Mouse (Mus musculus) macrophage (primary cell): ENCODE measurements around the gene Tox3. TPM values are rescaled to one million over a fixed set of nuclear protein-coding genes. Genes with fewer than 3 reads are reported as not detected.
A peak's percentile ranks its signal among the peaks of the same experiment; 100 is the strongest.

ENCODE experiments used
- H3K27ac ChIP-seq: fragments of 350-480 bp; formaldehyde crosslinking; 2 replicates; pipeline ENCODE4 v1.9.0; 2021
- H3K36me3 ChIP-seq: fragments of 350-480 bp; formaldehyde crosslinking; 2 replicates; pipeline ENCODE4 v1.9.0; 2021; ENCODE audit errors: inconsistent target
- H3K4me3 ChIP-seq: fragments of 350-480 bp; formaldehyde crosslinking; 2 replicates; pipeline ENCODE4 v1.9.0; 2021; ENCODE audit errors: inconsistent target
- H3K79me2 ChIP-seq: fragments of 350-480 bp; formaldehyde crosslinking; 2 replicates; pipeline ENCODE4 v1.9.0; 2021; ENCODE audit errors: inconsistent target
- whole genome bisulfite sequencing: methylation state at CpG from one replicate; pipeline ENCODE4 v1.1.7; 2026; ENCODE audit warnings: inconsistent platforms; ENCODE audit not compliant: missing documents; 5-methylcytosine and 5-hydroxymethylcytosine counted together
- polyA plus RNA-seq: library from polyadenylated mRNA; stranded (reverse); fragments of 250-400 nt; gene quantifications from 3 replicates; pipeline ENCODE4 v1.2.4, GENCODE M21; 2018; ENCODE audit warnings: inconsistent platforms
- total RNA-seq, 78 experiments: library from RNA; depleted of rRNA; stranded (reverse); fragments of 250-400 nt; gene quantifications; 1 replicate in 9 of 78; 2 replicates in 24 of 78; 3 replicates in 43 of 78; 4 replicates in 2 of 78; pipeline ENCODE4 v1.2.4; 2018; ENCODE audit warnings: inconsistent platforms in 56 of 78

The Tox3 gene
- total RNA-seq (2018; cell fraction: chromatin; rRNA removed) = not detected
- total RNA-seq (2018; cell fraction: cytosol; rRNA removed) = under 1 TPM in 3 of 26 experiments, not detected in 23; 0.04 to 0.17 (median 0.04) TPM
- total RNA-seq (2018; cell fraction: nucleus; rRNA removed) = not detected
- not detected in 3 replicates for polyA plus RNA-seq

- H3K27ac ChIP-seq = no peak within 1 kb of the TSS
- 9% methylated on average over 52 of the region's 89 CpGs for WGBS
- H3K36me3 ChIP-seq = no peaks in the 10 kb centered on the region
- H3K4me3 ChIP-seq = no peak within 1 kb of the TSS
- no peaks in the 10 kb centered on the region for H3K79me2 ChIP-seq
These were observed at the start of gene Tox3 for GRCm38 (mm10) chr8:90348178-90348925. Gene Tox3, minus strand, starts transcription at chr8:90348343.

GRCm38 (mm10) chr8:90392643-90393042, 44.5 kb upstream of the Tox3 start:
- no peaks in the 10 kb centered on the region for H3K79me2 ChIP-seq
- WGBS = 84% methylated on average over 2 of the region's 2 CpGs
- H3K36me3 ChIP-seq = no peaks in the 10 kb centered on the region
- H3K27ac ChIP-seq = no peak overlapping the region
- no peak overlapping the region for H3K4me3 ChIP-seq

DNA sequence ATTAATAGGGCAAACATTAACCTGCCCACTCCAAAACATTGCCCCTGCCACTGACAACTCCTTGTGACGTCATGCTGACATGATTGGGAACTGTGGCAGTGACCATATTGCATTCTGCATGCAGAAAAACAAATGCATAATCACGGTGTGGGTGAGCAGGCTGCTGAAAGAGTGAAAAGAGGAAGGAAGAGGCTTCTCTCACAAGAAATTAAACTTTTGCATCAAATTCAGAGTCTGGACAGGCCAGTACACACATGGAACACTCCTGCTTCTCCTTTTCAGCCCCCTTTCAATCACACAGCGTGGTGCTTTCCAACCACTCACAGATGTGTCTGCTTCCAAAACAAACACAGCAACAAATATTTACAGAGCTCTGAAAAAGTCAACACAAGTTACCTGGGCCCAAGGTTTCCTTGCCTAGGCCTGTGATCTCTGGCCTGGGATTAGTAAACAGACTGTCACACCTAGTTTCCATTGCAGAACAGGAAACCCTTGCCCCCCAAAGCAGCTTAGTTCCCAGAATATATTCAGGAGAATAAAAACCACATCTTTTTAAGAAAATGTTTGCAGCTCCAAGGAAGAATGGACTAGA, 43.4 kb upstream of the Tox3 start:
- Histone ChIP-seq H3K79me2 (no peaks in the 10 kb centered on the region), H3K27ac (0 out of 2 replicates have a peak overlapping the region, but pooled peaks have one; percentile 0), H3K4me3 (no peak overlapping the region), H3K36me3 (no peaks in the 10 kb centered on the region)
- 0% methylated on average over 2 of the region's 3 CpGs for WGBS

DNA sequence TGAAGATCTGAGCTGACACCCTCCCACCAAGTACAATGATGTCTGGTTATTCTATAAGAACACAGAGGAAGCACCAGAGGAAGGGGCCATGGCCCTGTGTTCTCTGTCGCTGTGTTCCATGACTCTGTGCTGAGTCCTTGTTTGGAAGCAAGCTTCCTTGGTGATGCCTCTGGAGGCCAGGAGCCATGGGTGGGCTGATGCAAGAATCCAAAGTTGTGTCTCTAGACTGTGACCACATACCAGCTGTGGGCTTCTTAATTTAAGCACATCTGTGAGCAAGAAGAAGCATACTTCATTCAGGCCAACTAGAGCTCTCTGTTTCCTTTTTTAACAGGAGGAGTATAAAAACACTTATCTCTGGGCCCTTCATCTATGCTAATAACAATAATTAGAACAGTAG, 42.7 kb upstream of the Tox3 start:
- Histone ChIP-seq H3K36me3 (no peaks in the 10 kb centered on the region), H3K79me2 (no peaks in the 10 kb centered on the region), H3K27ac (0 out of 2 replicates have a peak overlapping the region, but pooled peaks have one; percentile 0), H3K4me3 (no peak overlapping the region)
- 87% methylated on average over 1 of the region's 1 CpGs for WGBS

- WGBS = 66% methylated on average over 6 of the region's 6 CpGs
- H3K4me3 ChIP-seq = no peak overlapping the region
These were observed 30.9 kb upstream of the Tox3 start for GRCm38 (mm10) chr8:90379064-90379463.

DNA sequence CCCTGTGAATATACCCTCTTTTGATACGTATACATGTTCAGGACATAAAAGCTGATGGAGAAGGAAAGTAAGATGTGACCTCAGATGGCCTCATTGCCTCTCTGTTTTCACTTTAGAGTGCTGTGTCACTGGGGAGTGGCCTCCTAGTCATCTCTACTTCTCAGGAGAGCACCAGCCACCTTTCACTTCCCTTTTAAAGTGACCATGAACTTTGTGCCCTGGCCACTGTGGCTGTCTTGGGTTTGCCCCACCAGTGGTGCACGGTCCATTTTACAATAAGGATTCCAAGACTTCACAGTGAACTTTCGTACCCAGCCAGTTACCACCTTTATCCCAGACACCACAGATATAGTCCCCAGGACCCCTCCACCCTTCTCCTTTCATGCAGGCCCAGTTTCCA, 29.9 kb upstream of the Tox3 start:
- no peaks in the 10 kb centered on the region for H3K79me2 ChIP-seq
- 39% methylated on average over 3 of the region's 3 CpGs for WGBS
- H3K27ac ChIP-seq = no peak overlapping the region
- no peak overlapping the region for H3K4me3 ChIP-seq
- no peaks in the 10 kb centered on the region for H3K36me3 ChIP-seq

More at GRCm38 (mm10) chr8:90379064-90379463, 30.9 kb upstream of the Tox3 start:
- Histone ChIP-seq H3K27ac (no peak overlapping the region), H3K36me3 (no peaks in the 10 kb centered on the region), H3K79me2 (no peaks in the 10 kb centered on the region)

- Histone ChIP-seq H3K4me3 (no peak overlapping the region), H3K27ac (no peak overlapping the region), H3K36me3 (no peaks in the 10 kb centered on the region), H3K79me2 (no peaks in the 10 kb centered on the region)
- WGBS = 91% methylated on average over 10 of the region's 10 CpGs
These were observed 23.6 kb upstream of the Tox3 start for GRCm38 (mm10) chr8:90371611-90372222.

DNA sequence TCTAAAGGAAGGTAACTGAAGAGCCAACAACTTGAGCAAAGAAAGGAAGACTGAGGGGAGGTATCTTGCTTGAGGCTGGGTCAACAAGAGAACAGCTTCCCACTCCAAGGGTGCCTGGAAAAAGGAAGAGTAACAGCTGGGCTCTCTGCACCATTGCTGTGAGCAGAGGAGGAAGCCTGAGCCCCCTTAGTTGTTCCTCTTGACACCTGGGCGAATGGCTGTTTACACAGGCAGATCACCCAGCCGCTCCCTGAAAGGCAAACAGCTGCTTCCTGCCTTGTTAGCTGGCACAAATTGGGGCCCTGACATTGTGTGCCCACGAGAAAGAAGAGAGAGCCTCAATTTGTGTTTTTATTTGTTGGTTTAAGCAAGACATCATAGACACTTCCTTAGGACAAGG, 21.7 kb upstream of the Tox3 start:
- Histone ChIP-seq H3K4me3 (no peak overlapping the region), H3K36me3 (no peaks in the 10 kb centered on the region), H3K79me2 (no peaks in the 10 kb centered on the region), H3K27ac (no peak overlapping the region)
- 10% methylated on average over 3 of the region's 3 CpGs for WGBS

GRCm38 (mm10) chr8:90356729-90357128, 8.6 kb upstream of the Tox3 start:
- 6% methylated on average over 3 of the region's 3 CpGs for WGBS
- H3K79me2 ChIP-seq = no peaks in the 10 kb centered on the region
- H3K36me3 ChIP-seq = no peaks in the 10 kb centered on the region
- no peak overlapping the region for H3K4me3 ChIP-seq
- no peak overlapping the region for H3K27ac ChIP-seq

DNA sequence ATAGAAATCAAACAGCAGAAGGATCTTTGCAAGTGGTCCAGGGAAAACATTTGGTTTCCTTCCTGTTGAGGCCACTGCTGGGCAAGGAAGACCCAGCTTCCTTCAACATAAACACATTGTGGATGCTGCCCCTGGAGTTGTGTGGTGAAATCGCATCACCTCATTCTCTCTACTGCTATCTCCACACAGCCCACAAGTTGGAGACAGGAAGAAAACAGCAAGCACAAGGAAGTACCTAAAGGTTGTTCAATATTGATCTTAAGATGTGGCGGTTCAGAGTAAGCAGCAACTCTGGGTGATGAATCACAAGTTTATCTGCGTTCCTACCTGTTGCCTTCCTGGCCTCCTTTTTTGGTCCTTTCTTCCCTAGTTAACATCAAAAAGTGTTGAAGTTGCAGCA, 6.6 kb upstream of the Tox3 start:
- Histone ChIP-seq H3K36me3 (no peaks in the 10 kb centered on the region), H3K79me2 (no peaks in the 10 kb centered on the region), H3K27ac (no peak overlapping the region), H3K4me3 (no peak overlapping the region)
- WGBS = 93% methylated on average over 3 of the region's 3 CpGs

DNA sequence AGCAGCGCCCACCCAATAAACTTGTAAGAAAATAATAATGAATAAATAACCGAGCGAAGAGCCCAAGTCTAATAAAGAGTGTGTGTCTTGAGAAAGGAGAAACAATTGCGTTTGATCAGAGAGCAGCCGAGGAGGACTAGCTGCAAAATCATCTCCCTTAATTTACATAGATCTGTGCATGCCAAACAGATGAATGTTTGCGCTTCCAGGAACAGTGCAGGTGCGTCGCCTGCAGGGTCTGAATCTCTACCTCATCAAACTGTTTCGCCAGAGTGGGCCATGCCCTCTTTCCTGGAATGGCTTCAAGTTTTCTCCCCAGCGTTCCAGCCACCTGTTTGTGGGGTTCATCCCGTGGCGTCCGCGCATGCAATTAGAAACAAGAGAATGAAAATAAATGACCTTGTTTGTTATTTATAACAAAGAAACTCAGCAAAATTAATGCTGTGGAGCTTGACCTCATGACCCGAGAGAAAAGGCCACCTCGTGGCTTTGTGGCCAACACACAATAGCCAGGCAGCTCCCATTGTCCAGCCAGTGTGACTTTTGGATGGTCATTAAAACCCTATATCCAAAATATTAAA, 5.9 kb upstream of the Tox3 start:
- 92% methylated on average over 16 of the region's 16 CpGs for WGBS
- Histone ChIP-seq H3K79me2 (no peaks in the 10 kb centered on the region), H3K36me3 (no peaks in the 10 kb centered on the region), H3K4me3 (no peak overlapping the region), H3K27ac (no peak overlapping the region)

GRCm38 (mm10) chr8:90353499-90353898, 5.4 kb upstream of the Tox3 start:
- no peaks in the 10 kb centered on the region for H3K36me3 ChIP-seq
- no peak overlapping the region for H3K4me3 ChIP-seq
- no peaks in the 10 kb centered on the region for H3K79me2 ChIP-seq
- no peak overlapping the region for H3K27ac ChIP-seq
- WGBS = 67% methylated on average over 2 of the region's 2 CpGs

- H3K79me2 ChIP-seq = no peaks in the 10 kb centered on the region
- H3K27ac ChIP-seq = no peak overlapping the region
- 45% methylated on average over 2 of the region's 2 CpGs for WGBS
- H3K4me3 ChIP-seq = no peak overlapping the region
- H3K36me3 ChIP-seq = no peaks in the 10 kb centered on the region
These were observed 4.8 kb upstream of the Tox3 start for GRCm38 (mm10) chr8:90352991-90353390.

- Histone ChIP-seq H3K27ac (no peak overlapping the region), H3K36me3 (no peaks in the 10 kb centered on the region), H3K79me2 (no peaks in the 10 kb centered on the region), H3K4me3 (no peak overlapping the region)
- WGBS = 61% methylated on average over 13 of the region's 13 CpGs
These were observed 1.8 kb upstream of the Tox3 start for GRCm38 (mm10) chr8:90349709-90350562.
